Mouse (Mus musculus): ENCODE data around the gene Gm20388.

Gene Gm20388

GRCm38 (mm10) chr8:121874031-121874430, 1963.4 kb downstream of the Gm20388 start:
- peak; percentile 36 for DNase-seq (ENCODE audit: extremely low read depth, insufficient read length, low spot score)

- no peak for DNase-seq (ENCODE audit: extremely low read depth, insufficient read length, low spot score)
Measured at GRCm38 (mm10) chr8:121875045-121875444, 1964.4 kb downstream of the Gm20388 start.

GRCm38 (mm10) chr8:121875517-121875916, 1964.9 kb downstream of the Gm20388 start:
- no peak for DNase-seq (ENCODE audit: extremely low read depth, insufficient read length, low spot score)

- no peak for DNase-seq (ENCODE audit: extremely low read depth, insufficient read length, low spot score)
Measured at GRCm38 (mm10) chr8:121877212-121877611, 1966.6 kb downstream of the Gm20388 start.

- DNase-seq (ENCODE audit: extremely low read depth, insufficient read length, low spot score): no peak
Measured at GRCm38 (mm10) chr8:121877828-121878480, 1967.3 kb downstream of the Gm20388 start.

GRCm38 (mm10) chr8:121879712-121880111, 1969.1 kb downstream of the Gm20388 start:
- DNase-seq (ENCODE audit: extremely low read depth, insufficient read length, low spot score): no peak

- no peak for DNase-seq (ENCODE audit: extremely low read depth, insufficient read length, low spot score)
Measured at GRCm38 (mm10) chr8:121880818-121881217, 1970.2 kb downstream of the Gm20388 start.

GRCm38 (mm10) chr8:121881921-121882320, 1971.3 kb downstream of the Gm20388 start:
- DNase-seq (ENCODE audit: extremely low read depth, insufficient read length, low spot score): no peak

GRCm38 (mm10) chr8:121884181-121884580, 1973.5 kb downstream of the Gm20388 start:
- DNase-seq (ENCODE audit: extremely low read depth, insufficient read length, low spot score): no peak

GRCm38 (mm10) chr8:121885001-121885400, 1974.4 kb downstream of the Gm20388 start:
- no peak for DNase-seq (ENCODE audit: extremely low read depth, insufficient read length, low spot score)

- DNase-seq (ENCODE audit: extremely low read depth, insufficient read length, low spot score): no peak
Measured at GRCm38 (mm10) chr8:121885433-121885832, 1974.8 kb downstream of the Gm20388 start.

- DNase-seq (ENCODE audit: extremely low read depth, insufficient read length, low spot score): no peak
Measured at GRCm38 (mm10) chr8:121887547-121887946, 1976.9 kb downstream of the Gm20388 start.

- DNase-seq (ENCODE audit: extremely low read depth, insufficient read length, low spot score): peak; percentile 55
Measured at GRCm38 (mm10) chr8:121889317-121889716, 1978.7 kb downstream of the Gm20388 start.

GRCm38 (mm10) chr8:121889810-121890785, 1979.5 kb downstream of the Gm20388 start:
- DNase-seq (ENCODE audit: extremely low read depth, insufficient read length, low spot score): peak; percentile 76

- no peak for DNase-seq (ENCODE audit: extremely low read depth, insufficient read length, low spot score)
Measured at GRCm38 (mm10) chr8:121892875-121893274, 1982.2 kb downstream of the Gm20388 start.

GRCm38 (mm10) chr8:121895910-121896309, 1985.3 kb downstream of the Gm20388 start:
- no peak for DNase-seq (ENCODE audit: extremely low read depth, insufficient read length, low spot score)

GRCm38 (mm10) chr8:121896476-121897145, 1986.0 kb downstream of the Gm20388 start:
- DNase-seq (ENCODE audit: extremely low read depth, insufficient read length, low spot score): no peak

- DNase-seq (ENCODE audit: extremely low read depth, insufficient read length, low spot score): no peak
Measured at GRCm38 (mm10) chr8:121897205-121897604, 1986.6 kb downstream of the Gm20388 start.

- DNase-seq (ENCODE audit: extremely low read depth, insufficient read length, low spot score): no peak
Measured at GRCm38 (mm10) chr8:121897871-121898381, 1987.3 kb downstream of the Gm20388 start.

- peak; percentile 87 for DNase-seq (ENCODE audit: extremely low read depth, insufficient read length, low spot score)
Measured at GRCm38 (mm10) chr8:121898401-121898931, 1987.8 kb downstream of the Gm20388 start.

All from 3134 (cell line).